Mouse (Mus musculus): Measurements from ENCODE around the gene Ccr6.

- no peak for TF ChIP-seq ZC3H11A (IDR thresholded peaks at IDR 0.05; ENCODE audit: borderline replicate concordance, low read depth, low read length)
- no peak for TF ChIP-seq CHD2 (IDR thresholded peaks at IDR 0.05; ENCODE audit: low read depth, low read length)
Observed at GRCm38 (mm10) chr17:8302772-8303438, 67.1 kb downstream of the Ccr6 start.
